In the genomic region with DNA sequence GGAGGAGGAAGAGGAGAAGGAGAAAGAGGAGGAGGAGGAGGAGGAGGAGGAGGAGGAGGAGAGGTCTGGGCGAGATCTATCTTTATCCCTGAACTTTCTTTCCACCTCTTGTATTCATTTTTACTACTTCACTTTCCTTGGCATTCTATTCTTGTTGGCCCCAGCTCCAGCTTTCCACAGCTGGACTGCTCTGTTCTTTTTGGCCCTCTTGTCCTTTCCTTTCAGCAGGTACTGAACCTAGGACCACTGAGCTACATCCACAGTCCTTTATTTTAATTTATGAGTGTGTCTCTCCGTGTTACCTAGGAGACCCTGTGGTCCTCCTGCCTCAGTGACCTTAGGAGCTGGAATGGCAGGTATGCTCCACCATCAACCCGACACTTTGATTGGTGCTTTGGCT, we compare ENCODE assay signal across 17 mouse cellular contexts.
"Had no signal": no experiment of that assay in that cellular context is flagged by ENCODE, and none has a peak within 500 bp of the region (broad histone marks: within the 10 kb centered on the region; RNA-seq: fewer than 3 reads in every experiment).

No protein-coding gene starts in this region.

- ATAC-seq: intestine, postnatal 0 days; liver, postnatal 0 days; lung, postnatal 0 days; midbrain, embryonic 16.5 days had no signal

- H3K4me1 ChIP-seq: midbrain, embryonic 12.5 days; stomach, embryonic 15.5 days had no signal

- H3K9me3 ChIP-seq: midbrain, embryonic 12.5 days; stomach, embryonic 15.5 days had no signal

- H3K36me3 ChIP-seq: midbrain, embryonic 12.5 days; stomach, embryonic 15.5 days had no signal

- H3K4me2 ChIP-seq: lung, embryonic 14.5 days; midbrain, embryonic 12.5 days; stomach, embryonic 15.5 days had no signal

- DNase-seq: kidney, adult 2 months; kidney, postnatal 25 days; layer of hippocampus, adult 9-11 months; liver, postnatal 0 days; lung, embryonic 14.5 days; right cerebral cortex, postnatal 14 days; right cerebral cortex, postnatal 4 days; thymus, postnatal 25 days had no signal

- H3K27ac ChIP-seq: kidney, postnatal 0 days; layer of hippocampus, adult 2 months; liver, embryonic 14.5 days; macrophage; midbrain, embryonic 12.5 days; stomach, embryonic 15.5 days had no signal

- H3K9ac ChIP-seq: liver, embryonic 14.5 days; liver, postnatal 0 days; lung, embryonic 14.5 days; midbrain, embryonic 12.5 days; stomach, embryonic 15.5 days had no signal

- H3K4me3 ChIP-seq: layer of hippocampus, adult 2 months; midbrain, embryonic 12.5 days; stomach, embryonic 15.5 days had no signal

- H3K27me3 ChIP-seq: midbrain, embryonic 12.5 days; stomach, embryonic 15.5 days had no signal
